ENCODE assay signal across 18 mouse cellular contexts in genomic region chr12:102361189-102362161, GRCm38 (mm10).
DNase-seq lines count a peak whose midpoint lies in the region; ATAC-seq and TF ChIP-seq lines count a peak whose summit lies in the region.
"Had no signal": no experiment of that assay in that cellular context is flagged by ENCODE, and none has a peak within 500 bp of the region (broad histone marks: within the 10 kb centered on the region; RNA-seq: fewer than 3 reads in every experiment).

No protein-coding gene starts in this region.

- no peak for TF ChIP-seq POLR2A in bone marrow, adult 2 months (IDR thresholded peaks at IDR 0.05; ENCODE audit: borderline replicate concordance, control insufficient read depth, low read depth, low read length)

- no peak overlapping the region for H3K4me2 ChIP-seq in heart, embryonic 15.5 days
- H3K4me2 ChIP-seq: embryonic facial prominence, embryonic 12.5 days; limb, embryonic 12.5 days; midbrain, embryonic 12.5 days; neural tube, embryonic 13.5 days had no signal

- H3K9ac ChIP-seq in heart, embryonic 15.5 days = no peak overlapping the region
- H3K9ac ChIP-seq: embryonic facial prominence, embryonic 12.5 days; forebrain, postnatal 0 days; limb, embryonic 12.5 days; liver, embryonic 14.5 days; midbrain, embryonic 12.5 days; neural tube, embryonic 13.5 days had no signal

- intact Hi-C loops in heart, postnatal 14 days (cut with DNase I) = no loop called here

- 81% methylated on average over 10 of the region's 10 CpGs for WGBS in heart, embryonic 15.5 days
- WGBS in bone marrow, adult 2 months = 52% methylated on average over 10 of the region's 10 CpGs

- no peak for TF ChIP-seq CTCF in bone marrow, adult 2 months (IDR thresholded peaks at IDR 0.05; ENCODE audit: control insufficient read depth, insufficient read depth, low read length)

- H3K27me3 ChIP-seq in heart, embryonic 15.5 days = no peaks in the 10 kb centered on the region
- H3K27me3 ChIP-seq: embryonic facial prominence, embryonic 12.5 days; limb, embryonic 12.5 days; midbrain, embryonic 12.5 days; neural tube, embryonic 13.5 days had no signal

- 0 out of 2 replicates have a peak overlapping the region, but pooled peaks have one; percentile 18 for H3K27ac ChIP-seq in heart, embryonic 15.5 days
- peak overlapping the region; percentile 30; the same call in 1 of the 2 replicates for H3K27ac ChIP-seq in bone marrow, adult 2 months (ENCODE audit: control insufficient read depth, insufficient read depth, low read depth, low read length, poor library complexity)
- H3K27ac ChIP-seq: embryonic facial prominence, embryonic 12.5 days; hindbrain, postnatal 0 days; limb, embryonic 12.5 days; liver, embryonic 14.5 days; midbrain, embryonic 12.5 days; neural tube, embryonic 13.5 days had no signal

- ATAC-seq in heart, embryonic 15.5 days (replicated peaks; ENCODE audit: insufficient number of reproducible peaks, insufficient read depth, low FRiP score, low read depth) = no peak
- ATAC-seq: forebrain, postnatal 0 days; hindbrain, postnatal 0 days had no signal

- H3K4me1 ChIP-seq in heart, embryonic 15.5 days (replicated peaks) = peaks cover 2% of the 10 kb centered on the region; the same call in 1 of the 2 replicates
- peaks cover 14% of the 10 kb centered on the region; the same call in 1 of the 2 replicates for H3K4me1 ChIP-seq in bone marrow, adult 2 months (ENCODE audit: control insufficient read depth, insufficient read depth, low read length)
- H3K4me1 ChIP-seq: embryonic facial prominence, embryonic 12.5 days; limb, embryonic 12.5 days; midbrain, embryonic 12.5 days; neural tube, embryonic 13.5 days had no signal

- DNase-seq in heart, postnatal 14 days = no peak
- DNase-seq in cerebellum, adult 18-20 months = peak; percentile 36 to 45
- DNase-seq in cerebellum, postnatal 36 days = peak; percentile 48 to 60
- DNase-seq in kidney, adult 9 months = no peak
- DNase-seq in layer of hippocampus, postnatal 10 days (ENCODE audit: low spot score in 2 of 2) = no peak
- DNase-seq: adrenal gland, postnatal 25 days; forebrain, postnatal 0 days; kidney, adult 8-10 months; kidney, postnatal 36 days; layer of hippocampus, adult 9-11 months had no signal

- H3K4me3 ChIP-seq in heart, embryonic 15.5 days = no peak overlapping the region
- no peak overlapping the region for H3K4me3 ChIP-seq in bone marrow, adult 2 months (replicated peaks; ENCODE audit: control insufficient read depth, low read depth, low read length)
- H3K4me3 ChIP-seq: embryonic facial prominence, embryonic 12.5 days; limb, embryonic 12.5 days; midbrain, embryonic 12.5 days; neural tube, embryonic 13.5 days had no signal

- H3K36me3 ChIP-seq in heart, embryonic 15.5 days = peaks cover 31% of the 10 kb centered on the region
- H3K36me3 ChIP-seq: midbrain, embryonic 12.5 days; neural tube, embryonic 13.5 days had no signal

- H3K9me3 ChIP-seq in heart, embryonic 15.5 days (replicated peaks) = no peaks in the 10 kb centered on the region
- H3K9me3 ChIP-seq: limb, embryonic 12.5 days; midbrain, embryonic 12.5 days; neural tube, embryonic 13.5 days had no signal

Comparison
In these comparisons a context has a peak if more than half of its experiments do, and no peak if none do; other contexts are left out.
1. DNase-seq: peak in cerebellum, adult 18-20 months (2 of 2) and cerebellum, postnatal 36 days (2 of 2); none in heart, postnatal 14 days (0 of 2), kidney, adult 9 months (single experiment) and layer of hippocampus, postnatal 10 days (0 of 2).